Mouse (Mus musculus) monocyte, adult 5-6 weeks (primary cell): ENCODE results near the gene Tfr2. TPM values are rescaled to one million over a fixed set of nuclear protein-coding genes. Genes with fewer than 3 reads are reported as not detected.
"Not testable (repeated sequence)": the region's sequence is repeated elsewhere in the genome, so short reads cannot be mapped to it uniquely, and the experiment has no call there.

Source experiments
- ATAC-seq: fragments of 153-309, 156-312 bp; replicated peaks from 2 replicates; pipeline ENCODE4 v1.8.0; 2017; ENCODE audit warnings: mild to moderate bottlenecking; ENCODE audit not compliant: low TSS enrichment, insufficient number of reproducible peaks, severe bottlenecking, poor library complexity, low FRiP score
- total RNA-seq: library from RNA; stranded (forward); fragments of 200-1000, 200-491, 200-594 nt; gene quantifications from 3 replicates; pipeline ENCODE4 v1.2.3, GENCODE M21; 2017

Gene Tfr2
- total RNA-seq, 1 experiment from 2014 or later = 0.38 TPM

DNA sequence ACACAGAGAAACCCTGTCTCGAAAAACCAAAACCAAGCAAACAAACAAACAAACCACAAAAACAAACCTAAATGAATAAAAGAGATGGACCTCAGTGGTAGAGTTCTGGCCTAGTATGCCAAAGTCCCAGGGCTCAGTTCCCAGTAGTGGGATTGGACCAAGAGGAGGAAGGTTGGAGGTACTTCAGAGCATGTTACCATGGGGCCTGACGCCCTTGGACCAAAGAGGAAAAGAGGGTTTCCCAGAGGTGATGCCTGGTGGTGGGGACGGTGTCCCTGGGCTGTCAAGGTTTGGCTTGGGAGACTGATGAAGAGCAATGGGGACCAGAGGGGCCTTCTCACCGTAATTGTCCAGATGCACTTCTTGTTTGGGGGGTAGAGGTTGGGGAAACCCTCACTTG lies 40.4 kb downstream of the Tfr2 start:
- ATAC-seq = no peak

GRCm38 (mm10) chr5:137610548-137611244 lies 41.1 kb downstream of the Tfr2 start:
- ATAC-seq = no peak

- ATAC-seq = no peak
These were observed 41.6 kb downstream of the Tfr2 start for GRCm38 (mm10) chr5:137611245-137611602.

DNA sequence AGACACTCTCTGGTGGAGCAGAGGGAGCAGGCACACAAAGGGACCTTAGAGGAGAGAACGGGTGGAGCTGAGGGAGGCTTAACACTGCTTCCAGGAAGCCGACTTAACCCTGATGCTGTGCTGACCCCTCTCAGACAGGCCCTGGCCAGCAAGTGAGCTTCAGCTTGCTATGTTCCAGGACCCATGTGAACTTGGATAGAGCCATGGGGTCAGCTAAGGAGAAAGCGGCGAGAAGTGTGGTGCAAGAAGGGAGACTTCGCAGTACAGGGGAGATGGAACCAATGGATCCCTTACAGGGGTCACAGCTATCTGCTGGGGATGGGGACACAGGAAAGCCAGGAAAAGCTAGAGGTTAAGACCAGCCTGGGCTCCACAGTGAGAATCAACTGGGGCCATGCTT lies 43.4 kb downstream of the Tfr2 start:
- ATAC-seq = no peak

GRCm38 (mm10) chr5:137613550-137613949 lies 43.9 kb downstream of the Tfr2 start, which contains the start of gene Pcolce:
TSS of gene Pcolce (minus strand) at chr5:137613784.
- ATAC-seq = no peak

DNA sequence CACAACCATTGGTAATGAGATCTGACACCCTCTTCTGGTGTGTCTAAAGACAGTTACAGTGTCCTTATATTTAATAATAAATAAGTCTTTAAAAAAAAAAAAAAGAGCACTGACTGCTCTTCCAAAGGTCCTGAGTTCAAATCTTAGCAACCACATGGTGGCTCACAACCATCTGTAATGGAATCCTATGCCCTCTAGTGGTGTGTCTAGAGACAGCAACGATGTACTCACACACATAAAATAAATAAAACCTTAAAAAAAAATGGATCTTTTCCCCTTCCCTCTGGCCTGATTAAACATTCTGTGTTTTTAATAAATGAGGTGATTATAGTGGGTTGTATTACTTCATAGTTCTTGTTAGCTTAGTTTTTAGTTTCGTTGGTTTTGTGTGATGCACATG lies 45.3 kb downstream of the Tfr2 start:
- not testable (repeated sequence) for ATAC-seq

DNA sequence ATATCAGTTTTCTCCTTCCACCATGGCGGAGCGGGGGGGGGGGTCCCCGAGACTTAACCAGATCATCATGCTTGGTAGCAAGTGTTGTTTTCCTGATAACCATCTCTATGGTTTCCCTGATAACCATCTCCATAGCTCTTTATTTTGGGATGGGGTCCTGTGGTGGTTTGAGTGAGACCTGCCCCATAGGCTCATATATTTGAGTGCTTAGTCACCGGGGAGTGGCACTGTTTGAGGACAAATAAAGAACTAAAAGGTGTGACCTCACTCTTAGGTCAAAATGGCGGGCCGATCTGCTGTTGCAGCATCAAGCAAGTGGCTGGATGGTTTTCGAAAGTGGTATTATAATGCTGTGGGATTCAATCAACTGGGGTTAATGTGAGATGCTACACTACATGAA lies 45.7 kb downstream of the Tfr2 start:
- ATAC-seq = no peak

GRCm38 (mm10) chr5:137623937-137624530 lies 54.4 kb downstream of the Tfr2 start:
- ATAC-seq = peak; percentile 34

GRCm38 (mm10) chr5:137627991-137628390 lies 58.4 kb downstream of the Tfr2 start:
- no peak for ATAC-seq

DNA sequence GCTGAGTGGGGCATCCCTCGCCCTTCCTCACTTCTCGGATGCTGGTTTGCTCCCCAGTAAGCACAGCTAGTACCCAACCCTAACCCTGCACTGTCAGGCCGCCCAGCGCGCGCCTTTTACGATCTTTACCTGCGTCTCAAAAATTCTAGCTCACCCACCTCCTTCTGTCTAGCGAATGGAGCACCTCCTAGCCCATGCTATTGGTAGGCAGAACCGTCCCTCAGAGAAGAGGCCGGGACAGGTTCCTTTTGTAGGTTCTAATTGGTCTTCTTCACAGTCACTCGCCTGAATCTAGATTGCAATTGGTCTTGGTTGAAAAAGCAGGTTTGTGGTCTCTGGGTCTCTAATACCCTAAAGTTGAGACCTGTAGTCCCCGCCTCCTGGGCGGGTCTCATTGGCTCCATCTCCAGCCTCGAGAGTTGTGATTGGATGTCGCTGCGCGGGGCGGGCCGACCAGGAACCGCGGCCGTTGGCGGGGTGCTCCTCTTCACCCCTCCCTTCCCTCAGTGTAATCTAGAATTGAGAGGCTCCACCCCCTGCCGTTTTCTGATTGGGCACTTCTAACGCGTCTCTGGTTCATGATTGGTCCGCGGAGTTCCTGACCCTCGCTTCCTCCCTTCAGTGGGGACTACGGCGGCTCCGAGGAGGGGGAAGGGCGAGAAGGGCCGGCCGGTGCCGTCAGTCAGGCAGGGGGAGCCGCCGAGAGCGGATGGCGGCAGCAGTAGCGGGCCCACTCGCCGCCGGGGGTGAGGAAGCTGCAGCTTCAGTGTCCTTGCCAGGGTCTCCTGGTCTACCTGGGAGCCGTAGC lies 59.1 kb downstream of the Tfr2 start, which contains the start of the genes Fbxo24, Lrch4 and Gm20605:
Fbxo24 (minus strand) TSS at position 505 of the 808 bp plus-strand sequence.
Lrch4 (plus strand) TSS at position 624 of the 808 bp plus-strand sequence.
Gm20605 (plus strand) TSS at position 678 of the 808 bp plus-strand sequence.
- peak; percentile 77 for ATAC-seq

- ATAC-seq = no peak
These were observed 59.7 kb downstream of the Tfr2 start for GRCm38 (mm10) chr5:137629306-137629721.

- no peak for ATAC-seq
These were observed 60.4 kb downstream of the Tfr2 start for GRCm38 (mm10) chr5:137629906-137630545.

DNA sequence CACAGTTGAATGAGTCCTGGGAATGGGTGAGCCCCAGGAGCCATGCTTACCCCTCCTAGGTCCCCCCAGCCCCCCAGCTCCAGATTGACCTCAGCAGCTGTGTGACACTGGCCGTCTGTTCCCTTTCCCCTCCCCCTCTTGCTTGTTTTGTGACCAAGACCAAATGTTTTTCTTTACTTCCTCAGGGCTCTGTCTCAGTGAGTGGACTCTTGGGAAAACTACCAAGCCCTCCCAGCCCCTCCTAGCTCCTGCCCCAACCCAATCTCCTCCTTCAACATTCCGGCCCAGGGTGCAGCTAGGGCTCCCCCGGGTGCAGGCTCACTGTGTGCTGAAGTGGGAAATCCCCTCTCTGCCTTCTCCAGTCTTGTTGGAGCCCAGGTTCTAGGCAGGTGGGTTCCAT lies 61.0 kb downstream of the Tfr2 start:
- ATAC-seq = no peak

DNA sequence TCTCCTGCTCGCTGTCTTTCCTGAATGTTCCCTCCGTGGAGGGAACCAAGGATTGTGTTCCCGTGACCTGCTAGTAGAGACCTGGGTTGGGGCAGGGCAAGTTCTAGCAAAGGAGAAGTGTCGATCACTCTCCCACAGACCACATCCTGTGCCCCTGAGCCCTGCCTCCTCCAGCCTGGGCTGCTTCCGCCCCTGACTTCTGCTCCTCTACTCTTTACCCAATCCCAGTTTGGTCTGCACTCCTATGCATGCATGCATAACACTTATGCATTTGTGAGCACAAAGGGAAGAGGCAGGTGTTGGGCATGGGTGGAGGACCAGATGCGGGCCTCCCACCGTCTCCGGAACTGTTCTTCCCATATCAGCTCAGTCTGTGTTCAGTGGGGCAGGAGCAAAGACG lies 61.5 kb downstream of the Tfr2 start:
- peak; percentile 73 for ATAC-seq

DNA sequence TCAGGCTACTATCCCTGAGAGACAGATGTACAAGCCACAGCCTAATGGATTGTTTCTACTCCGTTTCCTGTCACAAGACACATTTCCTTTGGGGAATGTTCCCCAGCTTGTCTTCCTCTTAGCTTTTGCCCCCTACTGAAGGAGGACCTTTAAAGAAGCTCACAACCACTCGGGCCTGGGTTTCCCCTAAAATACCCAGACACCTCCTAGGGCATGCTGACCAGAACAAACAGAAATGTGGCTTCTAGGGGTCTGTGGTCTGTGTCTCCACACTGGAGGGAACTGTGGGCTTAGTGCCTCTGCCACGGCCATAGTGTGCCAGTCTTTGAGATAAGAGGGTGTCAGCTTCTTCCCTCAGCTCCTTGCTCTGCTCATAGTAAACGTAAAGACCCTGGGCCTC lies 62.0 kb downstream of the Tfr2 start:
- no peak for ATAC-seq

DNA sequence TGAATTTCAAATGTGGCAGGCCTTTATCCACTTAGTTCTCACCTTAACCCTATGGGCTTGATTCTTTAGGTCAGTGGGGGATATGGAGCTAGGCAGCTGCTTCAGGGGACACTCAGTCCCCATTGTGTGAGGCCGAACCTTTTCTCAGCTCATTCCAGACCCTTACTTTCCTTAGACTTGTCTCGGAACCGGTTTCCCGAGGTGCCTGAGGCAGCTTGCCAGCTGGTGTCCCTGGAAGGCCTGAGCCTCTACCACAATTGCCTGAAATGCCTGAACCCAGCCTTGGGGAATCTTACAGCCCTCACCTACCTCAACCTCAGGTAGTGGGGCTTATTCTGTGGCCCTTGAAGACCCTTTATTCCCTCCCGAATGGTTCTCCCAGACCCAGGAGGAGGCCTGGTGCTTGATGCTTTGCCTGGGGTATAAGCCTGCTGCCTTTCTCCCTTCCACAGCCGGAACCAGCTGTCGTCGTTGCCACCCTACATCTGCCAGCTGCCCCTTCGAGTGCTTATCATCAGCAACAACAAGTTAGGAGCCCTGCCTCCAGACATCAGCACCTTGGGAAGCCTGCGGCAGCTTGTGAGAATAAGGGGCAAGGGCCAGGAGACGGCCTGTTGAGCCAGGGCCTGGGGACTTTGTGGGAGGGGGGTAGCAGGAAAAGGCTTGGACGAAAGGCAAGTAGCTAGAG lies 63.9 kb downstream of the Tfr2 start:
- no peak for ATAC-seq
